Mouse (Mus musculus): ENCODE measurements around the gene Gm28043. TPM values are rescaled to one million over a fixed set of nuclear protein-coding genes. Genes with fewer than 3 reads are reported as not detected.

The Gm28043 gene
- total RNA-seq, 2 experiments from 2014 or later = 2.6 to 2.7 TPM

DNA sequence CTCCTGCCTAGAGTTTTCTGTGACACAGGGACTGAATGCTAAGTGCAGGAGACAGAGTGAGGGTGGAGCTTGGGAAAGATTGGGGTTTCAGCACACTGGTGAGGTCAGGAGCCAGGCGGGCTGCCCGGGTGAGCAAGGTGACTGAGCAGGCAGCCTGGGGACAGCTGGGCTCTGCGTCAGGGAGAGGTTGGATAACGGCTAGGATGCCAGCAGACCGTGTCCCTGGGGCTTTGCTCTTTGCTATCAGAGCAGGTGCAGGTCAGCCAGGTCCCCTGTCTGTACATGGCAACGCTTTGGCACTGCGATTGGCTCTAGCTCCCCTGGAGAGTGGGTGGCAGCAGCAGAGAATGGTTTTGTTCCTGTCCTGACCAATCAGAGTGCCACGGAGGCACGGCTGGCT lies 12.6 kb downstream of the Gm28043 start:
- no peak for DNase-seq

DNA sequence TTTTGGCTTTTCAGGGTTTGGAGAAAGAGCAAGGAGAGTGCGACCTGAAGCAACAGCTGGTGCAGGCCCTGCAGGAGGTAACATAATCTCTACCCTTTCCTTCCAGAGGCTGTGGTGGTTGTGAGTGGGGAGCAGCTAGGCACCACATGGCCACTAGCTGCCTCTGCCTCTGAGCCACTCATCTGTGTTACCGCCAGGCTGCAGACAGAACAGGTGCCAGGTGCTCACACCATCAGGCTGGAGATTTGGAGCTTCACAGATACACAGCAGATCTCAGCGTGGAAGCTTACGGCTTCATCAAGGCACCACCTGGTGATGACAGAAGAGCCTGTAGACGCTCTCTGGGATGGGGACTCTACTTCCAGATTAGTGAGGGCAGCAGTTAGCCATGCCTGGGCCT lies 14.3 kb downstream of the Gm28043 start:
- no peak for DNase-seq

DNA sequence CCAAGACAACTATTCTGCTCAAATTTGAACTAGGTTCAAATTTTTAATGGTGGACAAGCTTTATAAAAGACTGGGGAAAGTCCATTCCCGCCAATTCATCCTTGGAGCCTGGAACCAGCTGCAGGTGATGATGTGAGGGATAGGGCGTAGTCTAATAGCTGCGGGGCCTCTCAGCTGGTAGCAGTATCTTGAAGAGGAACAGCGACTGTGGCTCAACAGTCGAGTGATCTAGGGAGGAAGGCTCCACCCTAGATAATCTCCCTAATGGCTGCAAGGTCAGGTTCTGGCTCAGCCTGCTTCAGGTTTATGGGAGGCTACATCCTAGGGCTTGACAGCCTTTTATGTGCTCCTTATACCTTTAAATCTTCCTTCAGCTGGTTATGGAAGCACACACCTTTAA lies 14.9 kb downstream of the Gm28043 start:
- DNase-seq = no peak

DNA sequence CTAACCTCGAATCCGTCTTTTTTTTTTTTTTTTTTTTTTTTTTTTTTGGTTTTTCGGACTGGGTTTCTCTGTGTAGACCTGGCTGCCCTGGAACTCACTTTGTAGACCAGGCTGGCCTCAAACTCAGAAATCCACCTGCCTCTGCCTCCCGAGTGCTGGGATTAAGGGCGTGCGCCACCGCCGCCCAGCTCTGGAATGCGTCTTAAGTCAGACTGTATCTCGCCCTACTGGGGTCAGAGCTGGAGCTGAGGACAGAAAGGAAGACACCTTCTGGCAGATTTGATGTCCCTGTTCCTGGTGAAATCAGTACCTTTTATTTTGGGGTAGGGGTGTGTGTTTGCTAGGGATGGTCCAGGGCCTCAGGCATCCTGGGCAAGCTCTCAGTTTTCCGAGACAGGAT lies 17.6 kb downstream of the Gm28043 start:
- no peak for DNase-seq

DNA sequence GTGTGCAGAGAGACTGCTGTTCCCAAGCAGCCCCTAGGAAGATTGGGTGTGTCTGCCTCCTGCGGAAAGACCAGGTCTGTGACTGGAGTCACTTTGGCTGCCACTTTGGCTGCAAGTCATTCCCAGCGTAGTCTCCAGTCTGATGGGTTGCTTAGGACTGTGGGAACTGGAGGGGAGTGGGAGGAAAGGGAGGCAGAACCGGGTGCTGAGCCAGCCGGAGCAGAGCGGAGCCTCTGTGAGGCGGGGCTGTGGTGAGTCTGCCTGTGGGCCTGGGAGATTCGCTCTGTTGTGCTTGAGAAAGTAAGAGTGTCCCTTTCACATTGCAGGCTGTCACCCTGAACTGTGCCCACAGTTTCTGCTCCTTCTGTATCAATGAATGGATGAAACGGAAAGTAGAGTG lies 20.8 kb downstream of the Gm28043 start:
- no peak for DNase-seq

DNA sequence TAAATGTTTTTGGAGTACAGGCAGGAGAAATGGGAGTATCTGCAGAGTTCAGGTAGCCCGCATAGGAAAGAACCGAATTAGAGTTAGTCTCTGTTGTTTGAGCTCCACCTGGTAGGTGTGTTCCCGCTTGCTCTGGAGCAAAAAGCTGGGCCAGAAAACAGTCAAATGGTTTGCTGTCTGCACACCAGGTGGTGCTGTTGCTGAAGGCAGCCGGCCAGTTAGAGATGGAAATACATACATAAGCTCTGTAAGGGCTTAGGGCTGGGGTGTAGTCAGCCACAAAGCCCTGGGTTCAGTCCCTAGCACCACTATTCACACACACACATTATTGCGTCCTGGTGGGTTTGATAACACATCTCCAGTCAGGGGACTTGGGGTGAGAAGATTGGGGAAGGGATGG lies 21.4 kb downstream of the Gm28043 start:
- DNase-seq = peak; percentile 44 to 60

DNA sequence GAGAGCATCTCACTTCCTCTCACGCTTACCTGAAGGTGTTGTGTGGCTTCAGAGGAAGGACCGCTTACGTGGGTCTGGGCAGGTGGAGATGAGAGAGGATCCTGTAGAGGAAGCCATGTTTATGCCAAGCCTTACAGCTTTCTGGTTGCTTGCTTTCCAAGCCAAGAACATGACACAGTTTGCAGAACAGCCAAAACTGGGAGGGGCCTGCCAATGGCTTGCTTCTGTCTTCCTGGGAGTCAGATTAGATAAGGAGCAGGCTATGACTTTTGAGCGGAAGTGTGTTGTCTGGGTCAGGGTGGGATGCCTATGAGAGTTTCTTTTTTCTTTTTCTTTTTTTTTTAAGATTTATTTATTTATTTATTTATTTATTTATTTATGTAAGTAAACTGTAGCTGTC lies 22.7 kb downstream of the Gm28043 start:
- peak in 1 of 2 experiments; percentile 31 for DNase-seq

DNA sequence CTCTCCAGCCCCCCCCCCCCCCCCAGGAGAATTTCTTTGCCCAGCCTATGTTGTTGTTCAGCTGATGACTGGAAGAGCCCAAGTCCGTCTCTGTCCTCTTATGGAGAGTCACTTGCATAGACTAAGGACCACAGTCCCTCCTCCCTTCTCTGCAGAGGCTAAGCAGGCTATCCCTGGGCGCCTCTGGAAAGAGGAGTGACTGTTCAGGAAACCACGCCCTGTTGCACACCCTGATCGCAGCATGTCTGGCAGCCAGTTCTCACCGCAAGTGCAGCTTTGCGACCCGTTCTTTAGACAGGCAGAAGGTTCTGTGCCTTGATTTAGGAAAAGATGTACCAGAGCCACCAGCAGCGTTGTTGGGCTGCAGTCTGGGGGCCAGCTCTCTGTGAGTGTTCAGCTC lies 23.2 kb downstream of the Gm28043 start:
- DNase-seq = no peak

DNA sequence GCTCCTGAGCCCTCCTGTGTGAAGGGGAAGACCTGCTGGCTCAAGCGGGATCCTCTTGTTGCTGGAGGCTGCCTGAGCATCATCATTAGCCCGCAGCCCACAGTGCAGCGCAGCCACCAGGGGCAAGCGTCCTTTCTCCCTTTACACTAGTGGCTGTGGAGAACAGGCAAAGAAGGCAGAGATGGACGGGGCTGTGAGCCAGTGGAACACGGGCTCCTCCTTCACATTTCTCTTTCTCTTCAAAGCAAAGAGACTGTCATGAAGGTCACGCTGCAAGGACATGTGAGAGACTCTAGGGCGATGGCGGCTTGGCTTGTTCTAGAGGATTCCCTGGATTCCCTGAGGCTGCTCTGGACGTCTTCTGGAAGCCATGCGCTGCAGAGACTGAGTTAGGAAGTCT lies 26.3 kb downstream of the Gm28043 start:
- peak; percentile 78 for DNase-seq

DNA sequence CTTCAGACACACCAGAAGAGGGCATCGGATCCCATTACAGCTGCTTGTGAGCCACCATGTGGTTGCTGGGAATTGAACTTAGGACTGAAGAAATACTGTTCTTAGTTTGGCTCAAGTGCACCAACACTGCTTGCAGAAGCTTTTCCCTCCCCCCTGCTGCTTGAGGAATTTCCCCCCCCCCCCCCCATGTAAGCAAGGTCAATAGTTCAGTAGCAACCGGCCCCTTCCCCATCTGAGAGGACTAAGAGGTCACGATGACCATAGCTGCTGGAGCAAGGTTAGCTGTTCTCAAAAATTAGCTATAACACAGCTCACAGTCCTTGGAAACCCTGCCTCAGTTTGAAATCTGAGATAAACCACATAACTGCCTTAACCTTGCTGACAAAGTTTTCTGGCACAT lies 27.5 kb downstream of the Gm28043 start:
- no peak for DNase-seq

DNA sequence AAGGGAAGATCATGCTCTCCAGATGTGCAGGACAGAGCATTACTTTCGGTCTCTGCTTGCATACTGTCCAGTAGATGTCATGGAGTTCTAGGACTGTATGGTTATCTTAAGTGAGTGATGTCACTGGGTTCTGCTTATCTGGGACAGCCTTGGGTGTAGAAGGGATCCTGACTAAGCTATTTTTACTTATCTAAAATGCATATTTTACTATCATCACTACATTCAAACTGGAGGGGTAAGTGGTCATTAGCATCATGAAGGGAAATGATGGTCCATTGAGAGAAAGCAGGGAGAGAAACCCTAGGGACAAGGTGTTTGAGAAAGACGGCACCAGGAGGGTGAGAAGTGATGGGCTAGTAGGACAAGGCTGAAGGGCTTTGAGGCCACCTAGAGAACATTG lies 43.6 kb downstream of the Gm28043 start:
- no peak for DNase-seq

DNA sequence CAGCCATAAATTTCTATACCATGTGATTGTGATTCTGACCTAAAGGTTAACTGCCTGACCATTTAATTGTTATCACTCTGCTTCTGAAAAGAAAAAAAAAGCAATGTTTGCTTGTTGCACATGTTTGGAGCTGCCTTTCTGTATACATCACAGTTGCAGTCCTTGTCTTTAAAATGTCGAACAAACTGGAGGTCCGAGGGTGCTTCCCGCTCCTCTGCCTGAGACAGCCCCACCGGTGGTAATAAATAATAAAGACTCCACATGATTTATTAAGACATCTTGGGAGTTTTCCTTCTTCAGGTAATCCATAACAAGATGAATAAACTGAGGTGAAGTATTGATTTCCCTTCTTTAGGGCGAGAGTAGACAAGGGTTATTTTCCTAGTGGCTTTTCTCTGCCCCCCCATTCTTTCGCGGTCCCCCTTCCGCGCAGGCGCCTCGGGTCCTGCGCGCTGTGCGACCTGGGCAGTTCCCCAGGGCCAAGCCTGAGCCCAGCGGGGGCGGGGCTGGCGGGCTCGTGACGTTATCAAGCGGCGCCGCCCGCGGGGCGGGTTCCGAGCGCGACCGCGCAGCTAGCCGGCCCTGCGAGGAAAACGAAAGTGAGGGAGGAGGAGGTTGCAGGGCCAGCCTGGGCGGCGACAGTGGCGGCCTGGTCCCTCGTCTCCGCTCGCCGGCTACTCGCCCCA lies 45.5 kb downstream of the Gm28043 start, which contains the start of gene Cmtr1:
Gene Cmtr1 (plus strand): TSS at position 520 of the 686 bp plus-strand sequence.
- DNase-seq = peak; percentile 98 to 99

DNA sequence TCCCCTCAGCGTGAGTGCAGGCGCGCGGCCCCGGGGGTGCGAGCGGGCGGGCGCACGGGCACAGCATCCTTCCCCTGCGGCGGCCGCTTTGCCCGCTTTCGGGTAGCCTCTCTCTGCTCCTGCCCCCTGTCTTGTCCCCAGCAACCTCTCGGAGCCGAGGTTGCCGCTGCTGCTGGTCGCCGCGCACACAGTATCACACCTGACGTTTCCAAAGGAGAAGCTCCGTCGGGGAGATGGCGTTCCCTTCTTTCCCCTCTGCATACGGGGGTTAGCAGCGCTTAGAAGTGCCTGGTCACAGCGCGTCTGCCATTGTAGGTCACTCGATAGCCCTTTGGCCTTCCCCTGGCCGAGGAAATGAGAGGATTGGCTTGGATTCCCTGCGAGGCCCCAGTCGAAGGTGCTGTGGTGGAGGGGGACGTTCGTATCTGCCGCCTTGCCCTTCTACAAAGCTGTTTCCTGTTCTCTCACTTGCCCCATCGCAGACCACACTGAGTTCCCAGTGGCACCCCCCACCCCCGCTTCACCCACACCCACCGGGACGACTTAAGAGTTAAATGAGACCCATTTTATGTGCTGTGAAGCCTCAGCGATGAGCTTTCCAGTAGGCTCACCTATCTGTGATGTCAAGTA lies 46.2 kb downstream of the Gm28043 start:
- peak in 1 of 2 experiments; percentile 35 for DNase-seq

DNA sequence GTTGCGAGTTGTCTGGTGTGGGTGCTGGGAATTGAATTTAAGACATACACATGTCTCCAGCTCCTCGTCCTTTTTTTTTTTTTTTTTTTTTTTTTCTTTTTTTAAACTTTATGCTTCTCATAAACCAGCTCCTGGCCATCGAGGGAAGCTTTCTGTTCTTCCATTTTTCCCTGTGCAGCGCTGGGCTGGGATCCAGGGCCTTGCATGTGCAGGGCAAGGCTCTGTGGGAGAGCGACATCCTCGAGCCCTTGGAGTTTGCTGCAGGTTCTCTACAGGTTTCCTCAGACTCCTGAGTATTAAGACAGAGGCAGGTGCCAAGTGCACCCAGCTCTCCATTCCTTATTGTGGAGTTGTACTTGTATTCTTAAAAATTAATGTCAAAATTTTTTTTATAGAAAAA lies 47.5 kb downstream of the Gm28043 start:
- peak; percentile 18 to 22 for DNase-seq

DNA sequence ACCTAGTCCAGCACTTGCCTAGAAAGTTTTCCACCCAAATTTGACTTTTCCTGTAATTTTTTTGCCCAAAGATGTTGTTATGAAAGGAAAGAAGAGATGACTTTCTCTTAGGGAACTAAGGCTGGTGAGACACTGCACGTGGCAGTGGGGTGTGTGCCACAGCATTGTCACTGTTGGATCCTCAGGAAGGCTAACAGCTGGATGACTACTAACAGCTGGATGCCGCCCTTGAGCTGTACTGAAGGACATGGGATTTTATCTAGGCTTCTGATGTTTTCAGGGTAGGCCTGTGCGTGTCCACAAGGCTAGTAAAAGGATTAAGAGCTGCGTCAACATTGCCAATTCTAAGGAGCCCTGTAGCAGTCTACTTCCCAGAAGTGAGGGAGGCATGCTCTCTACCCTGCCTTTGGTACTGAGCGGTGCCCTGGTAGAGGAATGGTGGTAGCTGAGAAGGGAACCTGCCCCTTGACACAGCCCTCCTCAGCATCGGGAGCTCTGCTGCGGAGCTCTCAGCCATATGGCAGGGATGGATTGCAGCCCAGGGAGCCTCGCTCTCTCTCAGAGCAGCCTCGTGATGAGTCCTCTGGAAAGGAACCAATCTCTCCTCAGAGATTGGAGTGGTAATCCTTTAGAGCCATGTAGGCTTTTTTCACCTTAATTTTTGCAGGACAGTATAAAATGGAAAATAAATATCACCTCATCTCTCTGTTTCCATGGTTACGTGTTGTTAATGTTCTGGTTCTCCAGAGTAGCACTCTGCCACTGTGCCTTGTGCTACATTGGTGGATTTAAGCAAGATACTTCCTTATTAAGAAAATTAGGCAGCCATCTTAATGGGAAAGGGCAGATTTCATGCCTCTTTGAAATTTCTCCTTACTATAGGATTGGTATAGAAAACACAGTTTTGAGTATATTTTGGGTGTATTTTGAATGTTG lies 53.6 kb downstream of the Gm28043 start:
- DNase-seq = peak; percentile 19 to 51

DNA sequence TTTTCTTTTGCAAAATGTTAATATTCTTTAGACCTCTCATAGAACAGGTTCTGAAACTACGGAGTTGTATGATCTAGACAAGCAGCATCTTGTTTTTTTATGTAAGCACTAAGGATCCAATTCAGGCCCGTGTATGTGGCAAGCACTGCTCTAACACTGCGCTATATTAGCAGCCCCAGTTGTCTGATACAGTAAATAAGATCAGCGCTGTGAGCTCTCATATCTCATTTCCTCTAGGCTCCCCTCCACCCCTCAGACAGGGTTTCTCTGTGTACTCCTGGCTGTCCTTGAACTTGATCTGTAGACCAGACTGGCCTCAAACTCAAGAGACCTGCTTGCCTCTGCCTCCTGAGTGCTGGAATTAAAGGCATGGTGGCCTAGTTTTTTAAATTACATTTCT lies 54.4 kb downstream of the Gm28043 start:
- DNase-seq = no peak

DNA sequence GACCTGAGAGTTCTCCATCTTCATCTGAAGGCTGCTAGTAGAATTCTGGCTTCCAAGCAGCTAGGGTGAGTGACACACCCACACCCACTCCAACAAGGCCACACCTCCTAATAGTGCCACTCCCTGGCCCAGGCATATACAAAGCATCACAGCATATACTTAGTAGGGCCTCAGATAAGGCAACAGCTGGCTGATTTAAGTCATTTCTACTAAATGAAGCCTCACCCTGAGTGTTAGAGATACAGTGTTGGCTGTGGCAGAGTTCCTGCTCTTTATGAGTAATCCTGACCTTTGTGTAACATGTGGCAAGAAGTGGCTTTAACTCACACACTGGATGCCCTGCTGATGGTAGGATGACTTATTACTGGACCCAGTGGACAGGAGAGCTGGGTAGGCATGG lies 55.3 kb downstream of the Gm28043 start:
- DNase-seq = peak in 1 of 2 experiments; percentile 25

DNA sequence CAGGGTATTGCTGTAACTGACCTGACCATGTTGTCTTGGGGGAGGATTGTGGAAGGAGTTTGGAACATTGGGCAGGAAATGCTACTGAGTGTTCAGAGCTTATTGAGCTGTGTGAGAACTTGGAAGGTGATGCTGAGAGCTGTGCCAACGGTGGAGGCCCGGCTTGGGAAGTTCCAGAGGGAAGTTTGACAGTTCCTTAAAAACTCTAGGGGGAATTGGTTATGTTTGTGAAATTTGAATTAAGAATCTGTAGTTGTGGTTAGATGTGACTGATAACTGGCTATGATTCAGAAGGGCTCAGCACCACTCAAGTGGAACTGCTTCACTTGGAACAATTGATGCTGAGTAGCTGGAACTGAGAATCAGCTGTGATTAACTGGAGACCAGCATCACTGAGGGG lies 56.3 kb downstream of the Gm28043 start:
- no peak for DNase-seq

DNA sequence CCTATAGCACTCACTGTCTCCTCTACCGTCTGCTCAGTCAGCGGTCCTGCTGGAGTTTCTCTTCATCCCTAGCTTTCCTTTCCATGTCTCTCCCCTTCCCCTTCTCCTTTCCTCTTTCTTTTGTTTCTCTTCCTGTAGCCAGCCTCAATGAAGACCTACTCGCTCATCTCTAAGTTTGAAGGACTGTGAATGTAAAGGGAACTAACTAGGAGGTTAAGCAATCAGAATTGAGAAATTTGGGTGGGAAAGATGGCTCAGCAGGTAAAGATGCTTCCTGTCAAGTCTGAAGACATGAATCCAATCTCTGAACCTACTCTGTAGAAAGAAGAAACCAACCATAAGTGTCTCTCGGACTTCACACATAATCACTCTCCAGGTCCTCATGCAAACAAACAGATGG lies 58.6 kb downstream of the Gm28043 start:
- DNase-seq = no peak

DNA sequence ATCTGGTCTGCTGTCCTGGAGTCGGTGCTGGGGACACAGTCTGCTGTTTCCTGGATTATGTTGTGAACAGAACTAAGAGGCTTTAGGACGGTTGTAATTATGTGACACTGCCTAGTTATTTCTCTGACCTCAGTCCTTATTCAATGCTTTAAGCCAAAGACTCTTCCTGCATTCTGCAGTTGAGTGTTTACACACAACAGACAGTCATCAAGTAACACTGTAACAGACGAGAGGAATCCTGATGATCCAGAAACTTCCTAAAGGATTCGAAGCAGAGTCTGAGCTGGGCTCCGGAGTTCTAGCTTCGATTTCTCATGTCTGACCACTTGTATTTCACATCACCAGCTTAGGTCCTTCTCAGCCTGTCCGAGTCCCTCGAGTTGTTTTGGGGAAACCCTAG lies 63.9 kb downstream of the Gm28043 start:
- no peak for DNase-seq

DNA sequence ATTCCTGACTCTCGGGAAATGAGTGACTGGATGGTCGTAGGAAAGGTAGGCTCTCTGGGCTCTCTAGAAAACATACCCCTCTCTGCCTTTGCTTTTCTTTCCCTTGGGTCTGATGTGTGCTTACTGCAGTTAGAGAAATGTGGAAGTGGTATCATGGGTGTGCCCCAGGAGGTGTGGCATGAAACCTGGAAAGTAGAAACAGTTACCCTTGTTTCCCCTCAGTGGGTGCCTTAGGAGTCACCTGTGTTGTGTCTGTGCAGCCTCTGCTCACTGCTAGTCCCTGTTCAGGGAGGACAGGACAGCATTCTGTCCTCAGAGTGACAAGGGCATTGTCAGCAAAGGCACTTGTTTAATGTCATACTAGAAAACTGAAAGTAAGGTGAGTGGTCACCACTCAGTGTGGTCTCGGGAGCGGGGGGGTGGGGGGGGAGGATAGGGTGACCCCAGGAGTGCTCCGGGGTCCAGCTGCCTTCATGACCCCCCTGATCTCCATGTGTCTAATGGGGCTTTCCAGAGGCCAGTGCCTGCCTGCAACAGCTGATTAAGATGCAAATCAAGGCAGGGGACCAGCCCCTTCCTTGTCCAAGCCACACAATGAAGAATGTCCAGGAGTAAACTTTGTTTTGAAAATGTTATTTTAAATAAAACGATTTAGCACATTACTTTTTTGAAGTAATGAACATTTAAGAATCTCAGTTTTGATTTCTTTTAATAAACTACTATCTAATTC lies 64.5 kb downstream of the Gm28043 start:
- no peak for DNase-seq

DNA sequence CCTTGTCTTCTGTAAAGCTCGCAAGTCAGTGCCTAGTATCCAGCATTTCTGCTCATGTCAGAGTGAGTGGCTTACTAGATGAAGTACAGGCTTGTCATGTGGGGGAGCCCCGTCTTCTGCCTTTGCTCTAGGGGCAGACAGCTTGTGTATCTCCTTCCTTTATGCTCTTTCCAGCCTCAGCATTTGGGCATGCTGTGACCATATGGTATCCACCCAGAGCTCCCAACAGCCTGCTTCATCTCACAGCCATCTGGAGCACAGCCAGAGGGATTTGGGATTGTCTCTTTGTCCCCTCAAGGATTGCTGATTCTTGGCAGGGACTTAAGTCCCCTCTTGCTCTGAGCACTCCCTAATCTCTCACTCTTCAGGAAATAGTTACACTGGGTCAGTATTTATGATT lies 65.5 kb downstream of the Gm28043 start:
- no peak for DNase-seq

Measured in adrenal gland, postnatal 36 days (tissue).